Mouse (Mus musculus): Measurements from ENCODE around the gene Zfp276. TPM values are rescaled to one million over a fixed set of nuclear protein-coding genes. Genes with fewer than 3 reads are reported as not detected.

Zfp276 gene
- total RNA-seq (2014; fragmentation: Nextera tagmentation): 6.6 and 15.0 TPM in 2 replicates
- 8.6 and 11.5 TPM in 2 replicates for total RNA-seq (2017)
- polyA plus RNA-seq (2012): 6.8 and 7.1 TPM in 2 replicates

- Histone ChIP-seq H3K4me3 (ENCODE audit: low read depth, low read length) (peak within 1 kb of the TSS; percentile 88), H3K9me3 (replicated peaks) (no peaks in the 10 kb centered on the region), H3K27me3 (ENCODE audit: insufficient read depth, low read length) (no peaks in the 10 kb centered on the region), H3K4me1 (ENCODE audit: insufficient read depth, low read depth, low read length) (peaks cover 39% of the 10 kb centered on the region), H3K36me3 (replicated peaks) (peaks cover 72% of the 10 kb centered on the region)
- ATAC-seq (ENCODE audit: extremely low read depth, insufficient number of reproducible peaks, low FRiP score, poor library complexity, severe bottlenecking) (peak; percentile 73), DNase-seq (ENCODE audit: low spot score) (peak; percentile 83)
- TF ChIP-seq TAL1 (conservative IDR thresholded peaks at IDR 0.05; ENCODE audit: low read depth, low read length) (no peak), GATA2 (IDR thresholded peaks at IDR 0.05; ENCODE audit: borderline replicate concordance, low read depth, low read length) (no peak), GATA1 (IDR thresholded peaks at IDR 0.05; ENCODE audit: borderline replicate concordance, low read length) (no peak), CTCF (IDR thresholded peaks at IDR 0.05; ENCODE audit: low read depth, low read length) (no peak), POLR2AphosphoS5 (IDR thresholded peaks at IDR 0.05; ENCODE audit: insufficient replicate concordance, low read depth, low read length) (no peak)
Measured at GRCm38 (mm10) chr8:123254099-123254885, at the start of gene Zfp276, which contains the start of gene Vps9d1. TSS of gene Zfp276 (plus strand) at chr8:123254195. TSS of gene Vps9d1 (minus strand) at chr8:123254348.

- Histone ChIP-seq H3K4me3 (ENCODE audit: low read depth, low read length) (peak overlapping the region; percentile 86), H3K27me3 (ENCODE audit: insufficient read depth, low read length) (peaks cover 6% of the 10 kb centered on the region; the same call in 1 of the 2 replicates), H3K36me3 (replicated peaks) (peaks cover 47% of the 10 kb centered on the region), H3K4me1 (ENCODE audit: insufficient read depth, low read depth, low read length) (peaks cover 40% of the 10 kb centered on the region), H3K9me3 (replicated peaks) (no peaks in the 10 kb centered on the region)
- ATAC-seq (ENCODE audit: extremely low read depth, insufficient number of reproducible peaks, low FRiP score, poor library complexity, severe bottlenecking) (no peak), DNase-seq (ENCODE audit: low spot score) (no peak)
- TF ChIP-seq GATA2 (IDR thresholded peaks at IDR 0.05; ENCODE audit: borderline replicate concordance, low read depth, low read length): no peak
- no peak for TF ChIP-seq CTCF (IDR thresholded peaks at IDR 0.05; ENCODE audit: low read depth, low read length)
- TF ChIP-seq POLR2AphosphoS5 (IDR thresholded peaks at IDR 0.05; ENCODE audit: insufficient replicate concordance, low read depth, low read length): no peak
- no peak for TF ChIP-seq GATA1 (IDR thresholded peaks at IDR 0.05; ENCODE audit: borderline replicate concordance, low read length)
- TF ChIP-seq TAL1 (conservative IDR thresholded peaks at IDR 0.05; ENCODE audit: low read depth, low read length): no peak
Measured at GRCm38 (mm10) chr8:123211876-123212275, 42.1 kb upstream of the Zfp276 start.

GRCm38 (mm10) chr8:123212321-123213117 is 41.5 kb upstream of the Zfp276 start, which contains the start of the genes Chmp1a and Spata33:
TSS of gene Chmp1a (minus strand) at chr8:123212763.
TSS of gene Spata33 (plus strand) at chr8:123212832.
- peak; percentile 96 for DNase-seq (ENCODE audit: low spot score)
- peak within 1 kb of the TSS; percentile 86 for H3K4me3 ChIP-seq (ENCODE audit: low read depth, low read length)
- H3K4me1 ChIP-seq (ENCODE audit: insufficient read depth, low read depth, low read length): peaks cover 46% of the 10 kb centered on the region
- TF ChIP-seq CTCF (IDR thresholded peaks at IDR 0.05; ENCODE audit: low read depth, low read length) (peak; percentile 38; the same call in 1 of the 2 replicates), POLR2AphosphoS5 (IDR thresholded peaks at IDR 0.05; ENCODE audit: insufficient replicate concordance, low read depth, low read length) (no peak)
- no peaks in the 10 kb centered on the region for H3K9me3 ChIP-seq (replicated peaks)
- H3K27me3 ChIP-seq (ENCODE audit: insufficient read depth, low read length): peaks cover 9% of the 10 kb centered on the region
- ATAC-seq (ENCODE audit: extremely low read depth, insufficient number of reproducible peaks, low FRiP score, poor library complexity, severe bottlenecking): peak; percentile 79
- H3K36me3 ChIP-seq (replicated peaks): peaks cover 40% of the 10 kb centered on the region

GRCm38 (mm10) chr8:123213118-123213772 is 40.8 kb upstream of the Zfp276 start:
- no peak for TF ChIP-seq POLR2AphosphoS5 (IDR thresholded peaks at IDR 0.05; ENCODE audit: insufficient replicate concordance, low read depth, low read length)
- no peak for TF ChIP-seq TAL1 (conservative IDR thresholded peaks at IDR 0.05; ENCODE audit: low read depth, low read length)
- TF ChIP-seq GATA1 (IDR thresholded peaks at IDR 0.05; ENCODE audit: borderline replicate concordance, low read length): no peak
- no peak for TF ChIP-seq CTCF (IDR thresholded peaks at IDR 0.05; ENCODE audit: low read depth, low read length)
- no peak for TF ChIP-seq GATA2 (IDR thresholded peaks at IDR 0.05; ENCODE audit: borderline replicate concordance, low read depth, low read length)
- ATAC-seq (ENCODE audit: extremely low read depth, insufficient number of reproducible peaks, low FRiP score, poor library complexity, severe bottlenecking) (no peak), DNase-seq (ENCODE audit: low spot score) (peak; percentile 36)
- H3K4me1 ChIP-seq (ENCODE audit: insufficient read depth, low read depth, low read length): peaks cover 47% of the 10 kb centered on the region
- no peaks in the 10 kb centered on the region for H3K9me3 ChIP-seq (replicated peaks)
- H3K4me3 ChIP-seq (ENCODE audit: low read depth, low read length): peak overlapping the region; percentile 86
- peaks cover 10% of the 10 kb centered on the region for H3K27me3 ChIP-seq (ENCODE audit: insufficient read depth, low read length)
- peaks cover 33% of the 10 kb centered on the region for H3K36me3 ChIP-seq (replicated peaks)

GRCm38 (mm10) chr8:123215430-123215829 is 38.6 kb upstream of the Zfp276 start:
- no peak for TF ChIP-seq CTCF (IDR thresholded peaks at IDR 0.05; ENCODE audit: low read depth, low read length)
- TF ChIP-seq GATA2 (IDR thresholded peaks at IDR 0.05; ENCODE audit: borderline replicate concordance, low read depth, low read length): no peak
- TF ChIP-seq POLR2AphosphoS5 (IDR thresholded peaks at IDR 0.05; ENCODE audit: insufficient replicate concordance, low read depth, low read length): no peak
- no peak for TF ChIP-seq TAL1 (conservative IDR thresholded peaks at IDR 0.05; ENCODE audit: low read depth, low read length)
- no peak for TF ChIP-seq GATA1 (IDR thresholded peaks at IDR 0.05; ENCODE audit: borderline replicate concordance, low read length)
- no peak for ATAC-seq (ENCODE audit: extremely low read depth, insufficient number of reproducible peaks, low FRiP score, poor library complexity, severe bottlenecking)

More at GRCm38 (mm10) chr8:123215430-123215829, 38.6 kb upstream of the Zfp276 start:
- H3K36me3 ChIP-seq (replicated peaks): peaks cover 11% of the 10 kb centered on the region
- peaks cover 23% of the 10 kb centered on the region for H3K27me3 ChIP-seq (ENCODE audit: insufficient read depth, low read length)
- H3K4me3 ChIP-seq (ENCODE audit: low read depth, low read length): no peak overlapping the region
- DNase-seq (ENCODE audit: low spot score): no peak
- H3K9me3 ChIP-seq (replicated peaks): no peaks in the 10 kb centered on the region
- peaks cover 37% of the 10 kb centered on the region for H3K4me1 ChIP-seq (ENCODE audit: insufficient read depth, low read depth, low read length)
